Mouse (Mus musculus): ENCODE measurements around the gene Aaed1.
A peak's percentile ranks its signal among the peaks of the same experiment; 100 is the strongest.

Gene Aaed1

DNA sequence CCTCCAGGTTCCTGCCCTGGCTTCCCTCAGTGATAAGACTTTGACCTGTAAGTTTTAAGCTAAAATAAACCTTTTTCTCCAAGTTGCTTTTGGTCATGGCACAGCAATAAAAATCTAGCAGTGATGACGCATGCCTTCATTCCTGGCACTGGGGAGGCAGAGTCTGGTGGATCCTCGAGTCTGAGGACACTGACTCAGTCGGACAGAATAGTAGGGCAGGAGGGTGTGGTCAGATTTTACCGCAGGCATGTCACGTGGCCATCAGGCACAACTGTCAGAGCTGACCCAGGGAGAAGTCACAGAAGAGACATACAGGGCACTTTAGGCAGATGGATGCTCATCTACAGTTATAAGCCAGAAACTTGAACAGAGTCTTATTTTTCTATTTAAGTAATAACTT lies 60.4 kb downstream of the Aaed1 start:
- no peak for DNase-seq (ENCODE audit: low read depth, low spot score)

GRCm38 (mm10) chr13:64250363-64250762 lies 62.1 kb downstream of the Aaed1 start:
- no peak for DNase-seq (ENCODE audit: low read depth, low spot score)

DNA sequence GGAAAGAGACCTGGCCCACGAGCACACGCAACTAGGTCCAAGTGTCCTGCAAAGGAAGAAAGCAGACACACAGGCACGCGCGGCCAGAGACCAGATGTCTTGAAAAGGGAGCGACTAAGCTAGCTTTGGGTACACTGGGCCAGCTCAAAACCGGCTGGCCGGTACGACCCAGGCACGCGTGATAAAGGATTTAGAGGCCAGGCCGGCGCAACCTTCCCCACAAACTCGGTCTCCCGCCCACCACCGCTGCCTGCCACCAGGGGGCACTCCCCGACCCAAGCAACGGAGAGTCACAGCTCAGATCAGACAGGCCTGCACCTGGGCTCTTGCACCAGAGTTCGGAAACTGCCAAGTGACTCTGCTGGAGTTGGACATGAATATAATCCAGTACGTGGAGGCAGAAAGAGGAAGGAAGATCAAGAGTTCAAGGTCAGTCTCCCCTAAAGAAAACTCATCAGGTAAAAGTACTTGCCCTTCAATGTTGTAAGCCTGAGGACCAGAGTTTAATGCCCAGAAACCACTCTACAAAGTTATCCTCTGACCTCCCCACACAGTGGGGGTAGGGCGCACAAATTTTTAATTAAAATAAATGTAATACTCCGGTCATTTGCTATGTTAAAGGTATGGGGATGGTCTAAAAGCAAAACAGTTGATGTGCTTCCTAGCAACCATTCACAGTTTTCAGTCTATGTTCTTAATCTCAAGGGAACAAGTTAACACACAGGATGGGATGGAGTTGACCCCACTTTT lies 63.6 kb downstream of the Aaed1 start:
- peak; percentile 56 for DNase-seq (ENCODE audit: low read depth, low spot score)

- DNase-seq (ENCODE audit: low read depth, low spot score): no peak
These were observed 64.2 kb downstream of the Aaed1 start for GRCm38 (mm10) chr13:64248161-64248774.

GRCm38 (mm10) chr13:64246106-64246505 lies 66.4 kb downstream of the Aaed1 start:
- no peak for DNase-seq (ENCODE audit: low read depth, low spot score)

DNA sequence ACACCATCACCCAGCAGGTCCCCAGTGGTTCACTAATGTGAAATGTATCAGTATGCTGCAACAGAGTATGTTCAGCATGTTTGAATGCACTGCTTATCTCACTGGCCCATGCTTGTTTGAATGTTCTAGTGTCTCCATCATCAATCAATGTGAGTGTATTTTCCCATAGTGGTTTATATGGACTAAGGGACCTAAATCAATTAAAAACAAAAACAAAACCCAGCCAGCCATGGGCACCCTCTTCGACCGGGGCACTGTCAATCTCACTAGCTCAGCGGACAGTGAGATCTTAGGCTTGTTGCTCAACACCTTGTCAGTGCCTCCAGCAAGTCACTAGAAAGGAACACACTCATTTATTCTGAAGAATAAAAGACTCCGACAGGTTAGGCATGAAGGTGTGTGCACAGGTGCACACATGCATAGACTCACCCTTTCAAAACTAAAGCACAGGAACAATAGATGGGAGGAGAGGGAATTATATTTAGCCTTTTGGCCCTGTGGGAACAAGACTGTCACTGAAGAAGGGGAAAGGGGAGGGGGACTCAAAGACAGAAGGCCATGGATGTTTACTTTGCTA lies 67.7 kb downstream of the Aaed1 start:
- DNase-seq (ENCODE audit: low read depth, low spot score): no peak

GRCm38 (mm10) chr13:64242721-64243120 lies 69.8 kb downstream of the Aaed1 start:
- no peak for DNase-seq (ENCODE audit: low read depth, low spot score)

DNA sequence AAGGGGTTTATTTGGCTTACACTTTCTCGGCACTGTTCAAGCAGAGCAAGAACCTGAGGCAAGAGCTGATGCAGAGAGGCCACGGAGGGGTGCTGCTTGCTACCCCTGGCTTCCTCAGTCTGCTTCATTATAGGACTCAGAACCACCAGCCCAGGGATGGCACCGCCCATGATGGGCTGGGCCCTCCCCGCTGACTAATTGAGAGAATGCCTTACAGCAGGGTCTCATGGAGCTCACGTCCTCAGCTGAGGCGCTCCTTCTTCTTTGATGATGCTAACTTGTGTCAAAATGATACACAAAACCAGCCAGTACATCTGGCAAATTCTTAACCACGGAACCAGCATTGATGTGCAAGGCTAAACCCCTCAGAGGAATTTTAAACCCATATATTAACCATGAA lies 71.9 kb downstream of the Aaed1 start:
- no peak for DNase-seq (ENCODE audit: low read depth, low spot score)

DNA sequence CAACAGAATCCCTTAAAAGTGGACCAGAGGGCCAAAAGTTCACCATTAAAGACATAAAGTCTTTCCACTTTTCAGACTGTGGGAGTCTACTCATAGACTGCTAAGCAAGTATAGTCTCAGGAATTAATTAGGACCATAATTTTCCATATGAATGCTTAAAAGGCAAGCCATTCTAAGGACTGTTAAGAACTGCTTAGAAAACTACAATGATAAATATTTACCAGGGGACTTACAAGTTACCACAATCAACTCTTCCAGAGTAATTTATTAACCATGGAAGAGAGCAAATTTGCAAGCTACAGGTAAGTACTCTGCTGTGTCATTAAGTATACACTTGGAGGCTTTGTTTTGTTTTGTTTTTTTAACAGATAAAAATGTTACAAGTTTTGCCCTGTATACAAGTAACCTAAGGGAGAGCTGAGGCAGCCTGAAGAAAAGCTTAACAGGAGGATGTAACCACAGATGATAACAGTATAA lies 74.8 kb downstream of the Aaed1 start:
- DNase-seq (ENCODE audit: low read depth, low spot score): no peak

GRCm38 (mm10) chr13:64237000-64237680 lies 75.4 kb downstream of the Aaed1 start:
- DNase-seq (ENCODE audit: low read depth, low spot score): no peak

DNA sequence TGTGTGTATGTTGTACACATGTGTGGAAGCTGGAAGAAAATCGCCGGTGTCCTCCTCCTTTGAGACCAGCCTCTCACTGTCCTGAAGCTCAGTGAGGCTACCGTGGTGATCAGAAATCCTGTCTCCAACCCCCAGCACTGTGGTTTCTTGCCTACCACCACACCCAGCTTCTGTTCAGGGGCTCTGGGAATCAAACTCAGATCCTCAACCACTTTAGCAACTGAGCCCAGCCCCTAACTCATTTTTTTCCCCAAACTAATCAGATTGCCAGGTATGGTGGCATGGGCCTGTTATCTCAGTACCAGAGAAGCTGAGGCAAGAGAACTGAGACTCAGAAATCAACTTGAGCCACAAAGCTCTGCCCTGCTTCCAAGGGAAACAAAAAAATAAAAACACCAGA lies 76.7 kb downstream of the Aaed1 start:
- no peak for DNase-seq (ENCODE audit: low read depth, low spot score)

- no peak for DNase-seq (ENCODE audit: low read depth, low spot score)
These were observed 77.3 kb downstream of the Aaed1 start for GRCm38 (mm10) chr13:64235062-64235715.

GRCm38 (mm10) chr13:64233139-64233538 lies 79.4 kb downstream of the Aaed1 start:
- DNase-seq (ENCODE audit: low read depth, low spot score): no peak

DNA sequence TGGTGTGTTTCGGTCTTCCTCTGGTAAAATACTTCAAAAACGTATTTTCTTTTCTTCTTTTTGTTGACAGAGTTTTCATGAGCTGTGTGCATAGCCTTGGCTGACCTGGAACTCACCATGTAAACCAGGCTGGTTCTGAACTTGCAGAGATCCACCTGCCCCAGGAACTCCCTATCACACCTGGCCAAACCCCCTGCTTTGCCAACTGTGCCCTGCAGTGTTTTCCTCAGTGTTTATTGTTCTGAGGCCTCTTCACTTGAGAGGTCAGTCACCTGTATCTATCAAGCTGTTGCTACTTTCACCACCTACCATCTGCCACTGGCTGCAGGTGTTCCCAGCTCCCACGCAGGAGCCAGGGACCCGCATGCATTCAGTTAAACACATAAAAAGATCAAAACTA lies 85.8 kb downstream of the Aaed1 start:
- DNase-seq (ENCODE audit: low read depth, low spot score): no peak

- no peak for DNase-seq (ENCODE audit: low read depth, low spot score)
These were observed 86.8 kb downstream of the Aaed1 start for GRCm38 (mm10) chr13:64225738-64226137.

All from retina, postnatal 7 days (tissue).